Mouse (Mus musculus): ENCODE data around the gene Zfp971. TPM values are rescaled to one million over a fixed set of nuclear protein-coding genes. Genes with fewer than 3 reads are reported as not detected.
"Not testable (repeated sequence)": the region's sequence is repeated elsewhere in the genome, so short reads cannot be mapped to it uniquely, and the experiment has no call there.

The Zfp971 gene
- 10 to 100 TPM; 17.7 to 19.8 TPM for total RNA-seq (2021)
- long read RNA-seq, experiment 1, transcript Zfp971-201 (3 exons, 923 nt), result major isoform, 5 of 10 reads
- long read RNA-seq, experiment 1, partial matches to known transcripts, result 3 of 10 reads
- long read RNA-seq, experiment 1, other reads (novel, unspliced or antisense), result 1 of 10 reads
- long read RNA-seq, experiment 2, partial matches to known transcripts, result 0 of 7 reads
- long read RNA-seq, experiment 2, other reads (novel, unspliced or antisense), result 3 of 7 reads

DNA sequence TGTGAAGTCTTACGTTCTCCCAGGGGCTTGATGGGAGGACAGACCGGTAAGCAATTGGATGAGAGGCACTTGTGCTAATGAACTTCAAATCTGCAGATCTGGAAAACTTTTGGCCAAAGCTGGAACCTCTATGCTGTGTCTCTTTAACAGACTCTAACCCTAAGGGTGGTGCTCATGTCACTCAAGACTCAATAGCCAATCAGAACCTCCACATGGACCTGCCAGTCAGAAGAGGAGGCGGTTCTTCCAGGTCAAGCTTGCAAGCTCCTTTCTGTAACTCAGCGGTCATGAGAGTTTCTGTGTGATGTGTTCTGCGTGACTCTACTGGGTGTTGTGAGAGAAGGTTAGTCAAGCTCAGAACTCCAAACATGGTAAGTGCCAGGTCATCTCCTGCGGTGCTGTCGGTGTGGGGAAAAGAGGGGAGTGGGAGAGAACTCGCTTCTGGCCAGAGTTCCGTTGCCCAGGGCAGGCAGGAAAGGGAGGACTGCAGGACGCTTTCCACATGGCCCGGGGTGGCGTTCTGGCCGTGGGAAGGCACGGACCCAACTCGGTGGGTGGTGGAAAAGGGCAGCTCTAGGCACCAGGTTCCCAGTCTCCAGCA lies at the start of gene Zfp971:
Gene Zfp971, plus strand, starts transcription at position 274 of the 601 bp plus-strand sequence.
- peak; percentile 28 for DNase-seq

DNA sequence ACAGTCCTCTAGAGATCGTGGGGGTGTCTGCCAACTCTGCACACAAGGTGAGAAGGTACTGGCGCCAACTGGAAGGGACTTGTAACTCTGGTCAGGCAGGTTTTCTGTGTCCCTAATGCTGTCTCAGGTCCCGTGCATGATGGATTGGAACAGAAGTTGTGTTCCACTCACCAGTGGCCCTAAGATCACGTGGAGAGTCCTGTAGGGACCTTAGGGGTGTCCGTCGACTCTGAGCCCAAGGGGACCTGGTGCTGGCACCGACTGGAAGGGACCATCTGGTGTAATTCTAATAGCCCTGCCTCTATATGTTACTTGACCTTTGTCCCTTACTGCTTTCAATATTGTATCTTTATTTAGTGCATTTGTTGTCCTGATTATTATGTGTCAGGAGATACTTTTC lies 48.3 kb upstream of the Zfp971 start:
- not testable (repeated sequence) for DNase-seq

DNA sequence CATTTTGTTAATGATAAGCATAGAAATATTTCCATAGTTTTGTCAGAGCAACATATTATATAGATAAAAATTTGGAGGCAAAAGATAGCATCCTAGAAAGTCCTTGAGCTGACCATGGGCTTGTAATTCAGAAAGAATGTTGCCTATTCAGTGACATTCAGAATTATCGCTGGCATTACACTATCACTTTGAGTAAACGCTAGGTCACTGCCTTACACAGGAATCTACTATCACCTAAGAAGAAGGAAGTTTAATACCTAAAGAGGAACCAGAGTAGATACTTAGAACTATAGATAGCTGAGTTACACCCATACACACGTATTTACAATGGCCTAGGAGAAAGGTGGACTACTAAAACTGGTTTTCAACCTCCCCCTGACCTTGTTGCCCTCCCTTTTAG lies 3.6 kb upstream of the Zfp971 start:
- DNase-seq, result not testable (repeated sequence)

DNA sequence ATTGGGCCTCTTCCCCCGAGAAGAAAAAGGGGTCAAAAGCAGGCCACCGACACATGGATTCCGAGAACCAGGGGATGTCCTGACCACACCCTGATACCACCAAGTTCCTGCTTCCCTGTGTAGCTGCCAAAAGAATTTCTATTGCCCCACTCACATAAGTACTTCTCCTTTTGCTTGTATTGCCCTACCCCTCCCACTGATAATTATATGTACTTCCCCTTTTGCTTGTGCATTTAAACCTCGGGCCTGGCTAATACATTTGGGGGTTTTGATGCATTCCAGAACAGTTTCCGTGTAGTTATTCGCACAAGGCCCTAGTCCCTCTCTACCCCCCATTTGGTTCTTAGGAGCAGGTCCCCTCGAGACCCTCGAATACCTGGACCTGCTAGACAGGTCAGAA lies 2.3 kb upstream of the Zfp971 start:
- not testable (repeated sequence) for DNase-seq

DNA sequence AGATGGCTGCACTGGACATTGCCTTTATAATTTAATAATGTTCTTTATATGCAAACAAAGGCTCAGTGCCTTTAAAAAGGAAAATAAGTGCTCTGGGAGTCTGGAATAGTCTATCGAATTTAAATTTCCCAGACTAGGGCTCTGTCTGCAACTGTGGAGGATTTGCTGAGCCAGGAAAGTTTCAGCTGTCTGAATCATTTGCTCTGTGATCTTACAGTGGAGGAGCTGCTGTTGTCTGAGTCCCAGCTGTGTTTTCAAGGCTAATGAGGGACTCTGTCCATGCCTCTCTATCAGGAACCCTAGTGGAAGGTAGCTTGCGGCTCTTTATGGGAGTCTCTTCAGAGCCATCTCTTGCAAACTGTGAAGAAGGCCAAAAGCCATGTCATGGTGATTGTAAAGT lies 777 bp downstream of the Zfp971 start:
- not testable (repeated sequence) for DNase-seq

DNA sequence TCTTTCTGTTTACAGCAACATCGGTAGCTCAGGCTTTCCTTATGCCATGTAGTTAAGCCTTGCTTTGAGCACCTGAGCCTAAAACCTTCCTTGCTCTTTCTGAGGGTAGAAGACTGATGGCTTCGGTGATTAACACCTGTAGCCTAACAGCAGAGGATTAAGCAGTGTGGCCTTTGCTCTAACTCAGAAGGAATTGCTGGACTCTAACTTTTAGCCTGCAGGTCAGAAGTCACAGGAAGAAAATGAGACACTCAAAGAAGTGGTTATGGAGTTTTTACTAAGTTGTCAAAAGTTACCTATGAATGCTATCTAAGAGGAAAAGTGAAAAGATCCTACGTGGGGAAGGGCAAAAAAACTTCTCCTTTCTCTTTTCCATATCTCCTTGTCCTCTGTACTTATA lies 4.5 kb downstream of the Zfp971 start:
- not testable (repeated sequence) for DNase-seq

DNA sequence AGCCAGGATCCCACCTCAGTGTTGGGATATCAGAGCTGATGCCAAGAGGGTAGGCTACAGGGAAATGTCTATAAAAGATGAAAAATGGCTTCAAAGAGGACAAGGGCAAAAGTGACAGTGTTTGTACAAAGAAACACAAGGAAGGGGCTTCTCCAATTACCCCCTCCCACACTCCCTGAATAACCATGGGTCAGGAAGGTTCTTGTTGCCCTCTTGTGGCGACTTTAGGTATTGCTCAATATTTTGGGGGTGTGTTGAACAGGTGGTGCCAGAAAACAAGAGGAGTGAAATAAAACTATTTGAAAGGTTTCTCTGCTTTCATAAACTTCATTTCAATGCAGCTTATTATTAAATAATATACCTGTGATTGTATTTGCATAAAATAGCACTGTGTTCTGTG lies 35.1 kb downstream of the Zfp971 start:
- DNase-seq, result peak; percentile 58

DNA sequence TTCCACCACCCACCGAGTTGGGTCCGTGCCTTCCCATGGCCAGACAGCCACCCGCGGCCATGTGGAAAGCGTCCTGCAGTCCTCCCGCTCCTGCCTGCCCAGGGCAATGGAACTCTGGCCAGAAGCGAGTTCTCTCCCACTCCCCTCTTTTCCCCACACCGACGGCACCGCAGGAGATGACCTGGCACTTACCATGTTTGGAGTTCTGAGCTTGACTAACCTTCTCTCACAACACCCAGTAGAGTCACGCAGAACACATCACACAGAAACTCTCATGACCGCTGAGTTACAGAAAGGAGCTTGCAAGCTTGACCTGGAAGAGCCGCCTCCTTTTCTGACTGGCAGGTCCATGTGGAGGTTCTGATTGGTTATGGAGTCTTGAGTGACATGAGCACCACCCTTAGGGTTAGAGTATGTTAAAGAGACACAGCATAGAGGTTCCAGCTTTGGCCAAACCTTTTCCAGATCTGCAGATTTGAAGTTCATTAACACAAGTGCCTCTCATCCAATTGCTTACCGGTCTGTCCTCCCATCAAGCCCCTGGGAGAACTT lies 55.2 kb downstream of the Zfp971 start, which contains the start of gene Zfp931:
Gene Zfp931, minus strand, starts transcription at position 311 of the 552 bp plus-strand sequence.
- DNase-seq, result not testable (repeated sequence)

Other genes starting within 250 kb of the Zfp971 start
- gene Gm14325, start 182.9 kb upstream of the Zfp971 start, total RNA-seq (2021), result 10 to 100 TPM; 66.5 to 70.7 TPM
- gene Gm14327, start 126.2 kb upstream of the Zfp971 start, total RNA-seq (2021), result 1 to 10 TPM; 2.8 to 4.3 TPM
- under 1 TPM; 0.47 to 0.52 TPM for gene Zfp972, start 97.7 kb upstream of the Zfp971 start, total RNA-seq (2021)
- 10 to 100 TPM; 20.6 to 23.0 TPM for gene Gm14326, start 66.0 kb upstream of the Zfp971 start, total RNA-seq (2021)
- gene Zfp931, start 55.2 kb downstream of the Zfp971 start, total RNA-seq (2021), result 1 to 10 TPM; 7.1 to 7.7 TPM
- gene Phactr3, start 95.7 kb downstream of the Zfp971 start, total RNA-seq (2021), result under 1 TPM; 0.23 to 0.38 TPM